Mouse (Mus musculus) ZHBTc4 (cell line): ENCODE measurements at regions not wholly inside any gene's neighbourhood (a gene's known extent, or its start where the extent isn't known, plus 50 kb on each side); places are given as distances from the start of the nearest gene placed in this dataset.

ENCODE experiments used
- DNase-seq: peaks from one replicate; pipeline ENCODE4 v3.0.0-alpha.2; 2011; ENCODE audit warnings: low read depth, low spot score

DNA sequence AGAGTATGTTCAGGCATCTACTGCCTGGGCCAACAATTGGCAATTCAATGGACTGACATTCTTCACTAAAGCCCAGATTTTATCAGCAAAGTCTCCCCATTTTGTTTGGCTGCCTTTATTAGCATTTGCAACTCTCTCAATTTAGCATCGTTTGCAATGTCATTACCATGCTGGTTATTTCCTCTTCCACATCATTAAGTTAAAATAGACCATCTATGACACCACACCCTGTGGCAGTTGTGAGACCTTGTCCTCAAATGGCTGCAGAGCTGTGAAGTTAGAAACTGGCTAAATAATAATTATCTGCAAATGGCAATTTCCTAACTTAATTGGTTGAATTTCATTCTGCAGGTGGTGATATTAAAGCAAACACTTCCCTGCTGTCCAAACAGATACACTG, 381.8 kb downstream of the H2al1n start:
- no peak for DNase-seq

DNA sequence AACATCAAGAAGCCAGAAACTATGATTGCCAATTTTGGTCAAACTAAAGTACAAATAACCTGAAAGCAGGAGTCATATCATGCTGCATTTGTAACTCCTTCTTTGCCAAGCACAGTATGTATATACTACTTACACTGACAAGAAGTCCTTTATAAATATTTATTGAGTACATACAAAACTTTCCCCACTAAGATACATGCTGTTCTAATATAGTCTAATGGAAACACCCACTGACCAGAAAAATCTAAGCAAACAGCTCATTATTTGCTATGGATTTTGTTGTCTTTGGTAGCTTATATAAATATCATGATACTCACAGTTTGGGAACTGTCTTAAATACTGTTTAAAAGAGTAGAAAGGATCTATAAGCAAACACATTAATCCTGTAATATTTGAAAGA, 385.9 kb downstream of the H2al1n start:
- DNase-seq, result no peak

DNA sequence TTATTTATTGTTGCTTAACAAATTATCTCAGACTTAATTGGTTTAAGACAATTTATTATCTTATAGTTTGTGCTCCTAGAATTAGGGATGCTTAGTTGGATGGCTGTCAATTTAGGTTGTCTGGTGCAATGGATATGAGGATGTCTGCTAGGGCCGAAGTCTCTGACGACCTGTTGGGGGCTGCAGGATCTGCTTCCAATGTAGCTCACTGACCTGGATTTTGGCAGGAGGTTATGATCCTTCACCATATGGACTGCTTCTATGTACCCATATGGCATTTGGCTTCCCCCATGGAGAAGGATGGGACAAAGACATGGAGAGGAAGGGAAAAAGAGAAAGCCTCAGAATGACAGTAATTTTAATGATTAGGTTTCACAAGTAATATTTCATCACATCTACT, 391.0 kb downstream of the H2al1n start:
- DNase-seq, result no peak

DNA sequence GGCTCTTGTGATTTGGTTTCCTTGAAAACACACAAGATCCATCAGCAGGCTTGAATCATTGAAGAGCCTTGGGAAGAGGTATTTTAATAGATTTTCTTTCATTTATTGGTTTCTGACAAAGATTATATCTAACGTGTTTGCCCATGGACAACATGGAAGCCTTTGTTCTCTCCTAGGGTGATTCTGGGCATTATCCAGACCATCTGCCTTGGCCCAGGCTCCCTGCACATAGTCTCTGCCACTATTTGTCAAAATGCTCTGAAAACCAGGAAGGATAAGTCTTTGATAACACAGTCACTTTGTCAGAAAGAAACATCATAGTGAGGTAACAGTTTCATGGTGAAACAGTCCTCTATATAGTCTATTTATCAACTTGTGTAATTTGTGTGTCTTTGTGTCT, 398.2 kb downstream of the H2al1n start:
- DNase-seq, result no peak

DNA sequence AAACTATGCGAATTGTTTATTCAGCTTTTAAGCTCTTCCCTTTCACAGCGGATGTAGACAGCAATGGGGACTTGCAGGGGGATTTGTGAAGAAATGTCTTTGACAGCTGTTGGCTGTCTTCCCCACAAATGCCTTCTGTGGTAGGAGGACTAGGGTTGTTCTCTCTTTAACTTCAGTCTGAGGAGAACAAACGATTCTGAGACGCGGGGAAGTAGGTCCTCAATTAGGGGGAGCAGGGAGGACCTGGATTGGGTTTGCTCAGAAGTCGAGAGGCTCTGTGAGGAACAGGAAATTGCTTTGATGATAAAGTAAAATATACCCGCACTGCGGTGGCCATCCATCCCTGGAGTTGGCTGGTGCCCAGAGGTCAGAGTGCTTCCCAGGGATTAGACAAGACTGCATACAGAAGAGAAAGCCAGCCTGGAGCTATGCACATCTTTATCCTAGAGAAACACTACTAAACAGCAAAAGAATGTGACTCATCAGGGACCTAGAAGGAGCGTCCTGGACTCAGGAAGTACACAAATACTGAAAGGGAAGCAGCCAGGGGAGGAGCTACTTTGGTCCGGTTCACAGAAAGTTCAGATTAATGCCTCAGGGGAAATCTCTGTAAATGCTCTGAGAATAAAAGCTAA, 417.4 kb downstream of the H2al1n start:
- peak; percentile 50 for DNase-seq

DNA sequence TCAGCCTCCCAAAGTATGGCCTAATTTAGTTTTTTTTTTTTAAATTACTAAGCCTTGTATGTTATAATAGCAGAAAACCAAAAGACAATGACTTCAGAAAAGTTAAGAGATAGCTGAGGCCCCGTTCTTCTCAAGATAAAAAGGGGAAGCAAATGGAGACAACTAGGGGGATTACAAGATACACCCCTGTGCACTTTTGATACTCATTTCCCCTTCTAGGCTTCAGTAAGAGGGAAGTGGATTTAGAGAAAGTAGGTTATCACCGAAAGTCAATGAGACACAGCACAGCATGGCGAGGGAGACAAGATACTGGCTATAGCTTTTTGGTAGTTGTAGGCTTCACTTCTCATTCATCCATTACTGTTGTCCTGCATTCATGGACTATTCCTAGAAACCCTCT, 428.4 kb downstream of the H2al1n start:
- no peak for DNase-seq

DNA sequence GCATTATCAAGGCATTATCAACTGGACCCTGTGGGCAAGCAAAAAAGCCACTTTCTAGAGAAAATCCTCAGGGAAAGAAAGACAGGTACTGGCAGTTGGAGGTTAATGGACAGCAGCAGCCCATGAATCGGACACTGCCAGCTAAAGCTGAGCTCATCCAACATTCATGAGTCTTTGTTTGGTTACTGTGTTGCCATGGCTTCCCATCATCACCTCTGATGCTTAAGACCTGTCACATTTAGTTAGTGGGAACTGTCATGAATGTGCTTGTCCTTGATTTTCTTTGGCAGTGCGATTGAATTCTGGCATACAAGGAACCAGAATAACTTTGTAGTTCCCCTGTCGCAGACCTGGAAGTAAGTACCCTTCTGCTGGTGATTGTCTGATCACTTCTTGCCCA, 453.9 kb downstream of the H2al1n start:
- no peak for DNase-seq

DNA sequence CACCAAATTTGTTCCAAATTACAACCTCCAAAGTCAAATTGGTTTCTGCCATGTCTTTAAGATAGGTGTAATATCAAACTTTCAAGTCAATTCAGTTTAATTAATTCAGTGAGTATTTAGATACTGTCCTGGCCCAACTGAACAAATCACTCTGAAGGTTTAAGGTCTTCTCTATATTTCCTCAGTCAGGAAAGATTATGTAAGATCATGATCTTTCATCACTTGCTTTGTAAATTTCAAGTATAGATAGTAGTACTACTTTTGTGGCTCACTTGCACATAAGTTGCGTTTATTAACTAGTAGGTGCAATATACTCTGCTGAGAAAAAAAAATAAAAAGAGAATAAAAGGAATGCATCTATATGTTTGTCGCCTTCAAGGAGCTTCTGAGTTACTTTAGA, 485.4 kb downstream of the H2al1n start:
- DNase-seq, result no peak

DNA sequence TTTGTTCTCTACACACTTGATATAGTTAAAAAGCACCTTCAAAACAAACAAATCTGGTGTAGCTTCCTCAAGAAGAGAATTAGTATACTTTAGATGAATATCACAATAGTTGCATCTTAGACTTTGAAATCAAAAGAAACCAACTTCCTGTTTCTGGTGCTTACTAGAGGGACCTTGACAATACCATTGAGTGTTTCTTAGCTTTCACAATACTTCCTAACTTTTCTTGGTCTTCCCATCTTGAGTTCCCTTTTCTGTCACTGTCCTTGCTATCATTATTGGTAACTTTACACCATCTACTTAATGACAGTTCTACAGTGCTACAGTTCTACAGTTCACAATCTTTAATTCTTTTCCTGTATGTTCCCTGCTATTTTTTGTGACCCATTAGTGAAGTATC, 528.1 kb downstream of the H2al1n start:
- DNase-seq, result no peak
